Mouse (Mus musculus) limb, embryonic 12.5 days (tissue): ENCODE data around the gene Olfr834. TPM values are rescaled to one million over a fixed set of nuclear protein-coding genes. Genes with fewer than 3 reads are reported as not detected.

Experiments used
- ATAC-seq: fragments of 200-750 bp; cut with Nextera tagmentation; 2 replicates; pipeline ENCODE4 v1.8.0; 2017; ENCODE audit warnings: low read depth, moderate TSS enrichment; ENCODE audit not compliant: insufficient number of reproducible peaks, insufficient read depth, low FRiP score, low TSS enrichment
- H3K27ac ChIP-seq: fragments of 300-500 bp; sonication (generic); 2 replicates; pipeline ENCODE4 v1.5.1; 2016; ENCODE audit warnings: mild to moderate bottlenecking, moderate library complexity
- H3K27me3 ChIP-seq: fragments of 300-500 bp; sonication (generic); 2 replicates; pipeline ENCODE4 v1.6.1; 2016; ENCODE audit warnings: mild to moderate bottlenecking, moderate library complexity
- H3K36me3 ChIP-seq: fragments of 300-500 bp; sonication (generic); 2 replicates; pipeline ENCODE4 v1.6.1; 2016; ENCODE audit warnings: mild to moderate bottlenecking, moderate library complexity
- H3K4me1 ChIP-seq: fragments of 300-500 bp; sonication (generic); replicated peaks from 2 replicates; pipeline ENCODE4 v1.6.1; 2016
- H3K4me2 ChIP-seq: fragments of 300-500 bp; sonication (generic); 2 replicates; pipeline ENCODE4 v1.6.1; 2016; ENCODE audit warnings: mild to moderate bottlenecking, moderate library complexity
- H3K4me3 ChIP-seq: fragments of 300-500 bp; sonication (generic); replicated peaks from 2 replicates; pipeline ENCODE4 v1.5.1; 2016; ENCODE audit warnings: mild to moderate bottlenecking
- H3K9ac ChIP-seq: fragments of 300-500 bp; sonication (generic); replicated peaks from 2 replicates; pipeline ENCODE4 v1.6.1; 2016; ENCODE audit warnings: mild to moderate bottlenecking, moderate library complexity
- H3K9me3 ChIP-seq: fragments of 300-500 bp; sonication (generic); 2 replicates; pipeline ENCODE4 v1.6.1; 2016; ENCODE audit warnings: mild to moderate bottlenecking, moderate library complexity
- WGBS: fragments of 180-500 bp; shearing (Covaris S2); methylation state at CpG from one replicate; pipeline ENCODE4 v1.1.7; 2016; 5-methylcytosine and 5-hydroxymethylcytosine counted together
- polyA plus RNA-seq: library from polyadenylated mRNA; unstranded; fragments of >200 nt; fragmentation: Nextera tagmentation; extraction: Ambion mirVana; gene quantifications from 2 replicates; pipeline ENCODE4 v1.2.1, GENCODE M21; 2016

Gene Olfr834
- not detected in 2 replicates for polyA plus RNA-seq

DNA sequence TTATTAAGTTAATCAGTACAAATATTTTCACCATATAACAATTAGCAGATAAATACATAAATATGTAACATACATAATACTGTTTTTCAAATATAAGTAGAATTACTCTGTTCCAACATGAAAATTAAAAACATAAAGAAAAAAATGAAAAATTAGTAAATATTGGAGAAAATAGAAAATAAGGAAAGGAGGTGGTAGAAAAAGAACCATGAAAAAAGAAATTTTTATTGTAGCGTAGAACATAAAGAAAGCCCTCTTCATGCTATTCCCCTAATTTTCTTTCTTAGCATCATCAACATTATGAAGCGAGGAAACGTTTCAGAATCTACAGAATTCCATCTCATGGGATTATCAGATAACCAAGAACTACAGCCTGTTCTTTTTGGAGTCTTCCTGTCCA is at the start of gene Olfr834:
TSS of gene Olfr834 (plus strand) at position 301 of the 400 bp plus-strand sequence.
- 81% methylated on average over 3 of the region's 3 CpGs for WGBS
- no peak within 1 kb of the TSS for H3K4me2 ChIP-seq
- no peaks in the 10 kb centered on the region for H3K27me3 ChIP-seq
- H3K36me3 ChIP-seq: no peaks in the 10 kb centered on the region
- no peaks in the 10 kb centered on the region for H3K4me1 ChIP-seq
- H3K9me3 ChIP-seq: peaks cover 5% of the 10 kb centered on the region; the same call in 1 of the 2 replicates
- no peak within 1 kb of the TSS for H3K4me3 ChIP-seq
- no peak for ATAC-seq
- no peak within 1 kb of the TSS for H3K27ac ChIP-seq
- no peak within 1 kb of the TSS for H3K9ac ChIP-seq

GRCm38 (mm10) chr9:18962021-18962420 is 25.8 kb upstream of the Olfr834 start:
- H3K9ac ChIP-seq: no peak overlapping the region
- H3K9me3 ChIP-seq: no peaks in the 10 kb centered on the region
- no peak overlapping the region for H3K4me2 ChIP-seq
- no peaks in the 10 kb centered on the region for H3K4me1 ChIP-seq
- H3K27me3 ChIP-seq: no peaks in the 10 kb centered on the region
- no peak overlapping the region for H3K4me3 ChIP-seq
- no peak overlapping the region for H3K27ac ChIP-seq
- no peaks in the 10 kb centered on the region for H3K36me3 ChIP-seq
- no peak for ATAC-seq

DNA sequence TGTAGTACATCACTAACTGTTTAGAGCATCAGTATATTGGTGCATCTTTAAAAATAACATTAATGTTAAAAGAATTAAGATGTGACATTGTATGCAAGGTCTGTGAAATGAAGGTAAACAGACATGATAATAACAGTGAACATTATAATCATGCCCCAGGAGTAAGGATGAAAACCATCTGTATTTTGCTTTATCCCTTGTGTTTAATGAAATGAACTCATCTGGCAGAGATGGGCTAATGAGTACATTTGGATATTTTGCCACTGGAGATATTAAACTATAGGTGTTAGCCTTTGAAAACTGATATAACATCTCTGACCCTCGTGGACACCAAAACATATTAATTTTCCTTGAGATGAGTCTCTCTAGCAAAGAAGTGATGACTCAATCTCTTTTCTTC is 44.6 kb downstream of the Olfr834 start, which contains the start of gene Olfr835:
TSS of gene Olfr835 (plus strand) at position 301 of the 400 bp plus-strand sequence.
- Histone ChIP-seq H3K36me3 (no peaks in the 10 kb centered on the region), H3K27ac (no peak within 1 kb of the TSS), H3K4me3 (no peak within 1 kb of the TSS), H3K9me3 (peaks cover 14% of the 10 kb centered on the region; the same call in 1 of the 2 replicates), H3K27me3 (no peaks in the 10 kb centered on the region), H3K9ac (no peak within 1 kb of the TSS), H3K4me1 (no peaks in the 10 kb centered on the region), H3K4me2 (no peak within 1 kb of the TSS)
- no peak for ATAC-seq
- WGBS: 60% methylated on average over 1 of the region's 1 CpGs

Other genes starting within 250 kb of the Olfr834 start
- gene Olfr24, start 224.0 kb upstream of the Olfr834 start, polyA plus RNA-seq: not detected in 2 replicates
- not detected in 2 replicates for gene Olfr828, start 168.5 kb upstream of the Olfr834 start, polyA plus RNA-seq
- gene Olfr829, start 133.1 kb upstream of the Olfr834 start, polyA plus RNA-seq: not detected in 2 replicates
- gene Olfr830, start 113.3 kb upstream of the Olfr834 start, polyA plus RNA-seq: not detected in 2 replicates
- not detected in 2 replicates for gene Olfr832, start 50.9 kb upstream of the Olfr834 start, polyA plus RNA-seq
- not detected in 2 replicates for gene Olfr835, start 44.7 kb downstream of the Olfr834 start, polyA plus RNA-seq
- gene Olfr836, start 132.4 kb downstream of the Olfr834 start, polyA plus RNA-seq: not detected in 2 replicates
- gene Olfr837, start 148.3 kb downstream of the Olfr834 start, polyA plus RNA-seq: not detected in 2 replicates
- not detected in 2 replicates for gene Olfr839-ps1, start 189.3 kb downstream of the Olfr834 start, polyA plus RNA-seq